Mouse (Mus musculus) stomach, postnatal 0 days (tissue): ENCODE measurements around the gene Dmbt1. TPM values are rescaled to one million over a fixed set of nuclear protein-coding genes. Genes with fewer than 3 reads are reported as not detected.

Source experiments
- ATAC-seq: fragments of 200-750 bp; cut with Nextera tagmentation; 2 replicates; pipeline ENCODE4 v1.8.0; 2017; ENCODE audit not compliant: low FRiP score, low TSS enrichment
- DNase-seq: peaks from one replicate; pipeline ENCODE4 v3.0.0-alpha.2; 2016; ENCODE audit warnings: low spot score
- H3K27ac ChIP-seq: fragments of 300-500 bp; sonication (generic); replicated peaks from 2 replicates; pipeline ENCODE4 v1.5.1; 2014; ENCODE audit warnings: mild to moderate bottlenecking, control low read depth
- H3K27me3 ChIP-seq: fragments of 300-500 bp; sonication (generic); 2 replicates; pipeline ENCODE4 v1.6.1; 2014; ENCODE audit warnings: low read length; ENCODE audit not compliant: control insufficient read depth, insufficient read depth
- H3K36me3 ChIP-seq: fragments of 300-500 bp; sonication (generic); 2 replicates; pipeline ENCODE4 v1.6.1; 2014; ENCODE audit warnings: low read length, mixed read lengths; ENCODE audit not compliant: control insufficient read depth, insufficient read depth
- H3K4me1 ChIP-seq: fragments of 300-500 bp; sonication (generic); replicated peaks from 2 replicates; pipeline ENCODE4 v1.6.1; 2014; ENCODE audit warnings: antibody characterized with exemption; ENCODE audit not compliant: control insufficient read depth, insufficient read depth
- H3K4me2 ChIP-seq: fragments of 300-500 bp; sonication (generic); replicated peaks from 2 replicates; pipeline ENCODE4 v1.6.1; 2014; ENCODE audit warnings: low read depth, mild to moderate bottlenecking, control low read depth, moderate library complexity
- H3K4me3 ChIP-seq: fragments of 300-500 bp; sonication (generic); 2 replicates; pipeline ENCODE4 v1.5.1; 2014; ENCODE audit warnings: low read depth, low read length, control low read depth
- H3K9ac ChIP-seq: fragments of 300-500 bp; sonication (generic); 2 replicates; pipeline ENCODE4 v1.6.1; 2014; ENCODE audit warnings: mild to moderate bottlenecking, low read length, control low read depth, mixed read lengths
- H3K9me3 ChIP-seq: fragments of 300-500 bp; sonication (generic); 2 replicates; pipeline ENCODE4 v1.6.1; 2016; ENCODE audit warnings: low read length; ENCODE audit not compliant: control insufficient read depth
- CTCF ChIP-seq: IDR thresholded peaks from 2 replicates; pipeline ENCODE4 v1.5.1; 2016; ENCODE audit warnings: antibody characterized with exemption, low read depth, mild to moderate bottlenecking, moderate library complexity
- EP300 ChIP-seq: optimal IDR thresholded peaks from 2 replicates; pipeline ENCODE3; 2016; ENCODE audit warnings: antibody characterized with exemption
- WGBS: fragments of 180-500 bp; shearing (Covaris S2); extraction: QIAGEN DNeasy Blood & Tissue Kit; methylation state at CpG from one replicate; pipeline ENCODE4 v1.1.7; 2014; 5-methylcytosine and 5-hydroxymethylcytosine counted together
- polyA plus RNA-seq: library from polyadenylated mRNA; unstranded; fragments of >200 nt; fragmentation: Nextera tagmentation; extraction: Ambion mirVana; gene quantifications from 2 replicates; pipeline ENCODE4 v1.2.1, GENCODE M21; 2015

Dmbt1 gene
- polyA plus RNA-seq = 167 and 174 TPM in 2 replicates

DNA sequence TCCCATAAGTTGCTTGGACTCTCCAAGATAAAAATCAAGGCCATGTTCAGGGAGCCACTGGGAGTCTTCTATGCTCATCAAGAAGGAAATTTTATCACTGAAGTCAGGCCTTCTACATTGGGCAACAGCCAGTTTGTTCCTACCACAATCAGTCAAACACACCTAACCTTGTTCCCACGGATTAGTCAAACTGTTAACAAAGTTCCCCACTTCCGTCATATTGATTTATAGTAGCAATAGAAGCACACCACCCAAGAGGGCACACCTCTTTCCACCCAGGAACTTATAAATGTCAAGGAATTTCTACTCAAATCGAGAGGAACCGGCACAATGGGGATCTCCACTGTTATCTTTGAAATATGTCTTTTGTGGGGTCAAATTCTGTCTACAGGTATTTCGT is at the start of gene Dmbt1:
Gene Dmbt1 (plus strand): TSS at position 299 of the 400 bp plus-strand sequence.
- Histone ChIP-seq H3K36me3 (no peaks in the 10 kb centered on the region), H3K4me3 (peak within 1 kb of the TSS; percentile 4; the same call in 1 of the 2 replicates), H3K27me3 (no peaks in the 10 kb centered on the region), H3K9ac (peak within 1 kb of the TSS; percentile 27; the same call in 1 of the 2 replicates), H3K4me1 (no peaks in the 10 kb centered on the region), H3K4me2 (peak within 1 kb of the TSS; percentile 29), H3K27ac (peak within 1 kb of the TSS; percentile 61), H3K9me3 (no peaks in the 10 kb centered on the region)
- WGBS = 55% methylated on average over 5 of the region's 5 CpGs
- peak; percentile 51 for ATAC-seq
- no peak for TF ChIP-seq CTCF
- no peak for TF ChIP-seq EP300
- no peak for DNase-seq

DNA sequence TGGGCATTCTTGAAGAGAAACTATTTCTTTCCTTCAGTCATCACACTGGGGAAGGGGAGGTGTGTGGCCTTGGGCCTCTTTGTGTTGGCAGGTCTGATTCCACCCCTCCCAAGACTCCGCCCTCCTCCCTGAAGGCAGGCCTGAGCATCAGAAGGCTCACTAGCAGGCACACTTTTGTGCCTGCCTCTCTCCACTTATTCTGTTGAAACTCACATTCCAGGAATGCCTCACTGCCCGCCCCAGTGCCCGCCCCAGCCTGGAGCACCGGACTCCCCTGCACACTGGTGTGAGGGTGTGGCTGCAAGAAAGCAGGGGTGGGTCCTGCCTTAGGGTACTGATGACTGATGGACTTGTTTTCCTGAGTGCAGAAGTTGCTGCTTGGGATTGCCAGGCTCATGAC is 49.5 kb upstream of the Dmbt1 start:
- no peak overlapping the region for H3K9ac ChIP-seq
- DNase-seq = peak; percentile 65
- TF ChIP-seq EP300 (no peak), CTCF (no peak)
- peak; percentile 73 for ATAC-seq
- H3K9me3 ChIP-seq = no peaks in the 10 kb centered on the region
- no peaks in the 10 kb centered on the region for H3K36me3 ChIP-seq
- peak overlapping the region; percentile 30; the same call in 1 of the 2 replicates for H3K27ac ChIP-seq
- 21% methylated on average over 4 of the region's 4 CpGs for WGBS
- peaks cover 5% of the 10 kb centered on the region for H3K4me1 ChIP-seq
- H3K4me2 ChIP-seq = no peak overlapping the region
- H3K27me3 ChIP-seq = no peaks in the 10 kb centered on the region
- no peak overlapping the region for H3K4me3 ChIP-seq

DNA sequence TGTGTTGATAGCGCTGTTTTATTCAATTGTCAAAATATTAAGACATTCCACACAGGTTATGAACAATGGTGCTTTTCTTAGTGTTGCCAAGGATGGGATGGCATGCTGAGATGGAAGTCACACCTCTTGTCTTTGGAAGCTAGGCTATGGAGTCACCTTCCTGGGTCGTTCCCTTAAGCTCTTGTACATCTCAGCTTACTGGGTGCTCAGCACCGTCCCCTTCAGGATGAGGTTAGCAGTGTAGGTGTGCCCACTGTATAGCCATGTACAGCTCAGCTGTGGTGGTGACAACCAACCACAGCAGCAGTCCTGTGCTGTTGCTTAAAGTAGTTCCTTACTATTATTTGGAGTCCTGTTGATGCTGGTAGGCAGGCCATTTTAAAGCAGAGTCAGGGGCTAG is 49.0 kb upstream of the Dmbt1 start:
- 53% methylated on average over 3 of the region's 3 CpGs for WGBS
- Histone ChIP-seq H3K4me3 (no peak overlapping the region), H3K36me3 (no peaks in the 10 kb centered on the region), H3K27ac (no peak overlapping the region), H3K9ac (no peak overlapping the region), H3K4me1 (peaks cover under 1% of the 10 kb centered on the region), H3K4me2 (no peak overlapping the region), H3K27me3 (no peaks in the 10 kb centered on the region), H3K9me3 (no peaks in the 10 kb centered on the region)
- TF ChIP-seq EP300 (no peak), CTCF (peak; percentile 53)
- ATAC-seq (no peak), DNase-seq (no peak)

DNA sequence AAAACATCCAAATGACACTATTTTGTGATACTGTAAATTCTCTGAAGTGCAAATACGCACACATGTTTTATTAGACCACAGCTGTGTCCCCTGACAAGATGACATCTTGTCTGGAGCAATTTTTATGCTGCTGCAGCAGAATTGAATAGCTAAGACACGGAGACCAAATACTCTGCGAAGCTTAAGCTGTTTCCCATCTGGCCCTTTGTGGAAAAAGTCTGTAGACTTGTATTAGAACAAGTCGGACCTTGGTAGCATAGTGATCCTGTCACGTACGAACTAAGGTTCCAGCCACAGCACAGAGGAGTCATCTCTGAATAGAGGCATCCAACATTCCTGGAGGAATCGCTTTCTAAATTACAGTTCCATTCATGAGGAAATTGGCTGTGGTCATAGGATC is 47.6 kb upstream of the Dmbt1 start:
- Histone ChIP-seq H3K4me1 (no peaks in the 10 kb centered on the region; the same call in 1 of the 2 replicates), H3K27me3 (no peaks in the 10 kb centered on the region), H3K9me3 (no peaks in the 10 kb centered on the region), H3K36me3 (no peaks in the 10 kb centered on the region), H3K27ac (no peak overlapping the region), H3K4me2 (no peak overlapping the region), H3K9ac (no peak overlapping the region), H3K4me3 (no peak overlapping the region)
- 76% methylated on average over 7 of the region's 7 CpGs for WGBS
- no peak for ATAC-seq
- no peak for DNase-seq
- TF ChIP-seq EP300 (no peak), CTCF (no peak)

DNA sequence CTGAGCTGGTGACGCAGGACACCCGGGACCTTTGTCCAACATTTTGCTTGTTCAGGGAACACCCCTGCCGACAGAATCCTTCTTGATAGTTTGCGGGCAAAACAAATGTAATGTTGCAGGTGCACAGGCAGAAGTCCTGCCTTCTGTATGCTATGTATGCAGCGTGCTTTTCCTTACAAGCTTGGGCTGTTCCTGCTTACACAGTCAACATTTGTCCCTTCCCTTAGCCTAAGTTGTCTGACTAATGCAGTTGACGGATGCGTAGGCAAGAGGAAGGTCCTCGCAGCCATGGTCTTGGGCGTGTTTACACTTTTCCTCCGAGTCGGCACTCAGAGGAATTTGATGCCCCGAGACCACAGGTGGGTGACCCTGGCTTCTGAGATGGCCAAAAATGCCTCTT is 46.7 kb upstream of the Dmbt1 start:
- H3K4me3 ChIP-seq = no peak overlapping the region
- 35% methylated on average over 12 of the region's 12 CpGs for WGBS
- H3K27me3 ChIP-seq = no peaks in the 10 kb centered on the region
- H3K4me2 ChIP-seq = no peak overlapping the region
- no peaks in the 10 kb centered on the region; the same call in 1 of the 2 replicates for H3K4me1 ChIP-seq
- ATAC-seq = peak; percentile 50
- no peak for TF ChIP-seq CTCF
- TF ChIP-seq EP300 = no peak
- H3K36me3 ChIP-seq = no peaks in the 10 kb centered on the region
- H3K9ac ChIP-seq = no peak overlapping the region
- DNase-seq = peak; percentile 49
- 0 out of 2 replicates have a peak overlapping the region, but pooled peaks have one; percentile 4 for H3K27ac ChIP-seq
- no peaks in the 10 kb centered on the region for H3K9me3 ChIP-seq

DNA sequence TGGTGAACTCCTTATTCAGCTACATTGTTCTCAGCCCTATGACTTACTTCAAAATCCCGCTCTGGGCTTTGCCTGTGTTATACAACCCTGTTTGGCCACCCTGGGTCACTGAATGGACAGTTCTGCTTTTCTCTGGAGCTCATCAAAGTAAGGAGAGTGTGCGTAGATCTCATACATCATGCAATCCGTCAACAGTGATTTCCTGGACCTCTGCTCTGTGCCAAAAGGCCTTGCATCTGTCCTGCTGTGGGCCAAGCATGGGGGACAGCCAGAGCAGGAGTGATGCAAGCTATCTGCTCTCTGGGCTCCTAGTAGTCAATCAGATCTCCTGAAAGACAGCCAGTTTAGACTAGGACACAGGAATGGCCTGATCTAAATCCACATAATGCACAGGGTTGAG is 46.1 kb upstream of the Dmbt1 start:
- WGBS = 61% methylated on average over 3 of the region's 3 CpGs
- no peak overlapping the region for H3K9ac ChIP-seq
- H3K9me3 ChIP-seq = no peaks in the 10 kb centered on the region
- H3K27me3 ChIP-seq = no peaks in the 10 kb centered on the region
- H3K4me3 ChIP-seq = no peak overlapping the region
- DNase-seq = no peak
- no peaks in the 10 kb centered on the region for H3K36me3 ChIP-seq
- H3K4me2 ChIP-seq = no peak overlapping the region
- no peak for ATAC-seq
- H3K27ac ChIP-seq = no peak overlapping the region
- no peaks in the 10 kb centered on the region; the same call in 1 of the 2 replicates for H3K4me1 ChIP-seq
- TF ChIP-seq CTCF (no peak), EP300 (no peak)
